Mouse (Mus musculus): Measurements from ENCODE around the gene Rbm26. TPM values are rescaled to one million over a fixed set of nuclear protein-coding genes. Genes with fewer than 3 reads are reported as not detected.
A peak's percentile ranks its signal among the peaks of the same experiment; 100 is the strongest.

Rbm26 gene
- polyA plus RNA-seq (2012): 0.17 and 0.37 TPM in 2 replicates

GRCm38 (mm10) chr14:105177238-105177693 lies at the start of gene Rbm26:
Gene Rbm26 (minus strand): TSS chr14:105177327.
- Histone ChIP-seq H3K9me3 (ENCODE audit: control insufficient read depth, low read length) (no peaks in the 10 kb centered on the region), H3K27me3 (ENCODE audit: control insufficient read depth) (no peaks in the 10 kb centered on the region), H3K36me3 (ENCODE audit: control insufficient read depth) (peaks cover 6% of the 10 kb centered on the region; the same call in 1 of the 2 replicates), H3K4me3 (replicated peaks) (peak within 1 kb of the TSS; percentile 97), H3K4me1 (ENCODE audit: control insufficient read depth) (peaks cover 41% of the 10 kb centered on the region)
- TF ChIP-seq GATA1 (IDR thresholded peaks at IDR 0.05; ENCODE audit: low read length) (no peak), TAL1 (IDR thresholded peaks at IDR 0.05; ENCODE audit: low read length) (no peak)

GRCm38 (mm10) chr14:105225790-105226189 lies 48.7 kb upstream of the Rbm26 start:
- Histone ChIP-seq H3K36me3 (ENCODE audit: control insufficient read depth) (no peaks in the 10 kb centered on the region), H3K4me3 (replicated peaks) (no peak overlapping the region), H3K4me1 (ENCODE audit: control insufficient read depth) (no peaks in the 10 kb centered on the region), H3K27me3 (ENCODE audit: control insufficient read depth) (no peaks in the 10 kb centered on the region), H3K9me3 (ENCODE audit: control insufficient read depth, low read length) (no peaks in the 10 kb centered on the region)
- no peak for TF ChIP-seq GATA1 (IDR thresholded peaks at IDR 0.05; ENCODE audit: low read length)
- no peak for TF ChIP-seq TAL1 (IDR thresholded peaks at IDR 0.05; ENCODE audit: low read length)

DNA sequence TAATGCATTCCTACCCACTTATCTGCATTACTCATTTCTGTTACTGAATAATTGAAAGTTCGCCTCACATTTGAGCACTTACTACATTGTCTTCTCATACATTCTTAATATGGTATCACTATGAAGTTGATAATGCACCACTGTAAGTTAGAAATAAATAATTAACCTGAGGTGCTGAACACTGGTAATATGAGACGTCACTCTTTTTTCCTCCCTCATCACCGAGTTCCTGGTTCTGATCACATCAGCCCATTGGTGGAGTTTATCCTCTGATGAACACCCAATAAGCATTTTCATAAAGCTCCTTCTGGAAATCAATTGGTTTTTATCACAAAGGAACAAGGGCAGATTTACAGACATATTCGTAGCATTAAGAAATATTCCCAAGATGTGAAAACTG lies 45.1 kb upstream of the Rbm26 start:
- no peaks in the 10 kb centered on the region for H3K9me3 ChIP-seq (ENCODE audit: control insufficient read depth, low read length)
- H3K4me1 ChIP-seq (ENCODE audit: control insufficient read depth): no peaks in the 10 kb centered on the region
- H3K27me3 ChIP-seq (ENCODE audit: control insufficient read depth): no peaks in the 10 kb centered on the region
- H3K4me3 ChIP-seq (replicated peaks): no peak overlapping the region
- no peaks in the 10 kb centered on the region for H3K36me3 ChIP-seq (ENCODE audit: control insufficient read depth)
- TF ChIP-seq GATA1 (IDR thresholded peaks at IDR 0.05; ENCODE audit: low read length) (no peak), TAL1 (IDR thresholded peaks at IDR 0.05; ENCODE audit: low read length) (no peak)

DNA sequence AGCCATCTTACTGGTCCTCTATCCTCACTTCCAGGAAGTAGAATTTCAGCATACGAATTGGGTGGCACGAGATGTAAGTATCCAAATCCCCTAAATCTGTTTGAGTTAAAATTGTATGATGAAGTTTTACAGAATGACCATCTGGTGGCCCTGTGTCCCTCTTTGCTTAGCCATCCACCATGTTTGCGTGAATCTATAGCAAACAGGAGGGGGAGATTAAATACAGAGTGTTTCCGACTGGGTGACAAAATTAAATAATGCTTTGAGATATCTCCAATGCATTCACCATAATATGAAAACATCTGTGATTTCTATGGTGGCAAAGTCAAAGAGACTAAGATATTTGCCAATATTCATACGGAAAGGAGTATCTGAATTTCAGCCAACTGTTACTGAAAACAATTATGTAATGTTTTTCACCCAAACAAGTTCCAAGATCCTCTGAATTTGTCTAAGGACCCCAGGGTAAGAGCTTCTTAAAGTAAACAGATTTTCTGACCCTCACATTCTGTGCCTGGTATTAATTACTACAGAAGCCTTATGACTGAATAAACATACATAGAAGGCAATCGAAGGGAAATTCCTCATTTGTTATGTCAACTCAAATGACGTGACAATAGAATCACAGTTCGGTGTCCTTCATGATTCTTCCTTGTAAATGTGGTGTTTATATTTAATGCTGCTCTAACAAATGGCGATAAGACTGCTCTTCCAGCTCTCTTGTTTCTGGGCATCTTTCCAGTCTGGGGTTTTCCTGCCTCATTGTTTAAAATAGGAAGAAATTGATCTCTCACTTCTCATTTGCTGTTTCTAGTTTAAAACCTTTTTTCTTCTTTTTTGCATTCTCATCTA lies 42.6 kb upstream of the Rbm26 start:
- H3K36me3 ChIP-seq (ENCODE audit: control insufficient read depth): no peaks in the 10 kb centered on the region
- TF ChIP-seq GATA1 (IDR thresholded peaks at IDR 0.05; ENCODE audit: low read length): no peak
- no peak for TF ChIP-seq TAL1 (IDR thresholded peaks at IDR 0.05; ENCODE audit: low read length)
- no peaks in the 10 kb centered on the region for H3K9me3 ChIP-seq (ENCODE audit: control insufficient read depth, low read length)
- no peak overlapping the region for H3K4me3 ChIP-seq (replicated peaks)
- H3K4me1 ChIP-seq (ENCODE audit: control insufficient read depth): no peaks in the 10 kb centered on the region
- H3K27me3 ChIP-seq (ENCODE audit: control insufficient read depth): no peaks in the 10 kb centered on the region

DNA sequence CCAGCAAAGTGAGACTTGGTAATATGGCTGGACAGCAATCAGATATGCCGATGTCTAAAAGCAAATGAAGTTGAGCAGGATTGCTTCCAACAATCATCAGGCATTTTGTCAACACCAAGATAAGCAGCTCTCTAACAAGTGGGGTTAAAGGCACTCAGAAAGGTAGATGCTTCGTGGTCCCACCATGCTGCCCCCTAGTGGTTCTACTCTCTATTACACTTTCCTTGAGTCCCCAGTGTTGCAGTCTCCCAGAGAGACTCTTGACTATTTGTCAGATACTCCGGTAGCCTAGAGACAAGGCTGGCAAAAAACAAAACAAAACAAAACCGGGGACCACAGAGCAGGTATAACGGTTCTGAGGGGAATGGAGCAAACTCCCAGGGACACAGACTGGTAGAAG lies 21.3 kb upstream of the Rbm26 start:
- H3K9me3 ChIP-seq (ENCODE audit: control insufficient read depth, low read length): no peaks in the 10 kb centered on the region
- H3K4me1 ChIP-seq (ENCODE audit: control insufficient read depth): peaks cover 9% of the 10 kb centered on the region
- H3K36me3 ChIP-seq (ENCODE audit: control insufficient read depth): no peaks in the 10 kb centered on the region
- no peak for TF ChIP-seq GATA1 (IDR thresholded peaks at IDR 0.05; ENCODE audit: low read length)
- TF ChIP-seq TAL1 (IDR thresholded peaks at IDR 0.05; ENCODE audit: low read length): no peak
- H3K27me3 ChIP-seq (ENCODE audit: control insufficient read depth): no peaks in the 10 kb centered on the region
- H3K4me3 ChIP-seq (replicated peaks): no peak overlapping the region

DNA sequence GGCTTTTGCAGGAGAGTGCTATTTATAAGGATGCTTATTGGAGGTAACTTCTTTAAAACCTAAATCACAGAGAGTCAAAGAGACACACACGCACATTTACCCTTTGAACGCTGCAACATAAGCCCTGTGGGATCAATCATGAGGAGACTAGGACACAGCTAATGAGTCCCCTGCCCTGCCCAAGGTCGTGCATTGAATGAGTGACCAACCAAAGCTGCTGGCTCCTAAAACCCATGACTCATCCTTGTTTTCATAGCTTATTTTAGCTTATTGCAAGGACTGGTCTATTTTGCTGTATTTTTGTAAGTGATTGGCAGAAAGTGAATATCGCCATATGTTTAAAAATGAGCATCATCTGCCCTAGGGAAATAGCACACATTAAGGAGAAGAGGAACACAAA lies 17.6 kb upstream of the Rbm26 start:
- no peaks in the 10 kb centered on the region for H3K36me3 ChIP-seq (ENCODE audit: control insufficient read depth)
- no peaks in the 10 kb centered on the region for H3K27me3 ChIP-seq (ENCODE audit: control insufficient read depth)
- TF ChIP-seq TAL1 (IDR thresholded peaks at IDR 0.05; ENCODE audit: low read length) (no peak), GATA1 (IDR thresholded peaks at IDR 0.05; ENCODE audit: low read length) (no peak)
- H3K9me3 ChIP-seq (ENCODE audit: control insufficient read depth, low read length): no peaks in the 10 kb centered on the region
- H3K4me1 ChIP-seq (ENCODE audit: control insufficient read depth): peaks cover 11% of the 10 kb centered on the region
- H3K4me3 ChIP-seq (replicated peaks): no peak overlapping the region

DNA sequence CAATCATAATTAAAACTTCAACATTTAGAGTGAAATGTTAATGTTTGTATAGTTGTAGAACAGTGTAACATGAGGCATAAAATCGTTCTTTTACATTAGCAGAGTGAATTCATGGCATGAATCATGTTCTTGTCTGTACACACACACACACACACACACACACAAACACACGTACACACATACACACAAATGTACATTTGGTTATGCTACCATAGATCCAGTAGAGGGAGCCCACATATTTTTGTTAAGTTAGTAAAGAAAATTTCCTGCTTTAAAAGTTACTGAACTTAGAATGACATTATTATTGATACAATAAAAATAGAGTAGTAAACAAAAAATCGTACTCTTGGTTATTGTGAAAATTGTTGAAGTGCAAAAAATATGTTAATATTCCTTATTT lies 7.7 kb upstream of the Rbm26 start:
- Histone ChIP-seq H3K4me1 (ENCODE audit: control insufficient read depth) (no peaks in the 10 kb centered on the region), H3K9me3 (ENCODE audit: control insufficient read depth, low read length) (no peaks in the 10 kb centered on the region), H3K4me3 (replicated peaks) (no peak overlapping the region), H3K27me3 (ENCODE audit: control insufficient read depth) (peaks cover 4% of the 10 kb centered on the region; the same call in 1 of the 2 replicates), H3K36me3 (ENCODE audit: control insufficient read depth) (no peaks in the 10 kb centered on the region)
- TF ChIP-seq TAL1 (IDR thresholded peaks at IDR 0.05; ENCODE audit: low read length) (no peak), GATA1 (IDR thresholded peaks at IDR 0.05; ENCODE audit: low read length) (no peak)

GRCm38 (mm10) chr14:105182786-105183185 lies 5.7 kb upstream of the Rbm26 start:
- Histone ChIP-seq H3K27me3 (ENCODE audit: control insufficient read depth) (no peaks in the 10 kb centered on the region), H3K4me3 (replicated peaks) (no peak overlapping the region), H3K36me3 (ENCODE audit: control insufficient read depth) (no peaks in the 10 kb centered on the region), H3K9me3 (ENCODE audit: control insufficient read depth, low read length) (no peaks in the 10 kb centered on the region), H3K4me1 (ENCODE audit: control insufficient read depth) (peaks cover 4% of the 10 kb centered on the region)
- no peak for TF ChIP-seq GATA1 (IDR thresholded peaks at IDR 0.05; ENCODE audit: low read length)
- TF ChIP-seq TAL1 (IDR thresholded peaks at IDR 0.05; ENCODE audit: low read length): no peak

- H3K27me3 ChIP-seq (ENCODE audit: control insufficient read depth): no peaks in the 10 kb centered on the region
- H3K36me3 ChIP-seq (ENCODE audit: control insufficient read depth): peaks cover 3% of the 10 kb centered on the region; the same call in 1 of the 2 replicates
- H3K9me3 ChIP-seq (ENCODE audit: control insufficient read depth, low read length): no peaks in the 10 kb centered on the region
- no peak overlapping the region for H3K4me3 ChIP-seq (replicated peaks)
- peaks cover 25% of the 10 kb centered on the region for H3K4me1 ChIP-seq (ENCODE audit: control insufficient read depth)
- TF ChIP-seq GATA1 (IDR thresholded peaks at IDR 0.05; ENCODE audit: low read length): no peak
- TF ChIP-seq TAL1 (IDR thresholded peaks at IDR 0.05; ENCODE audit: low read length): no peak
These were observed 2.6 kb upstream of the Rbm26 start for GRCm38 (mm10) chr14:105179733-105180132.
